Mouse (Mus musculus): ENCODE data around the gene Sema7a.

Sema7a gene

DNA sequence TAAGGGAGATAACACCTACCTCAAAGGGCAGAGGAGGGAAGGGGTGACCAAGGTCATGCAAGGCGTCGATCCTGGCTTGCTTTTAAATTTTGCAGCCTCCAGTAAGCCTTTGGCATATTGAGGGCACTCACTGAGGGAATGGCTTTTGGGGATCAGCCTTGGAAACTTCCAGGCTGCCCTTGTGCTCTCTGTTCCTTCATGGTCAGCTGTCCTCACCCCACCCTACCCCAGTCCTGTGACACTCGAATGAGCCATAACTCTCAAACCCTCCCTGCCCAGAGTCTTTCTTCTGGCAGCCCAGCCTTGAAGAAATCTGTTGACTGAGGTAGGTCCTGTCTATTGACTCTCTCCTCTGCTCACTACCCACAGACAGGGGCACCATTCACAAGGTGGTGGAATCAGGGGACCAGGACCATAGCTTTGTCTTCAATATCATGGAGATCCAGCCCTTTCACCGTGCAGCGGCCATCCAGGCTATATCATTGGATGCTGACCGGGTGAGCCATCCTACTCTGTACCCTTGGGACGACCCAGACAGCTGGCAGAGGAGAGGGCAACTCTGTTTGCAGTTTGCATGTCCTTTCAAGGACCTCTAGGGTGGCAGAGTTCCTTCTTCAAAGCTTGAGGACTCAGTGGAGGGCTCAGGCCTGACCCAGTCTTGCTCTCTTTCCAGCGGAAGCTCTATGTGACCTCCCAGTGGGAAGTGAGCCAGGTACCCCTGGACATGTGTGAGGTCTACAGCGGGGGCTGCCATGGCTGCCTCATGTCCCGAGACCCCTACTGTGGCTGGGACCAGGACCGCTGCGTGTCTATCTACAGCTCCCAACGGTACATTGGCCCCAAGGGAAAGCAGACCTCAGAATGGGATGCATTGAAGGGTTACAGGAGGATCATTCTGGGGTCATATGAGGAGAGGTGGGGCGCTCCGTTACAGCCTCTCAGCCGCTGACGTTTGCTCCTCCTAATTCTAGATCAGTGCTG lies 20.3 kb downstream of the Sema7a start:
- no peak for DNase-seq (ENCODE audit: low read depth, low spot score)

- no peak for DNase-seq (ENCODE audit: low read depth, low spot score)
Measured at GRCm38 (mm10) chr9:57961226-57961625, 21.3 kb downstream of the Sema7a start.

DNA sequence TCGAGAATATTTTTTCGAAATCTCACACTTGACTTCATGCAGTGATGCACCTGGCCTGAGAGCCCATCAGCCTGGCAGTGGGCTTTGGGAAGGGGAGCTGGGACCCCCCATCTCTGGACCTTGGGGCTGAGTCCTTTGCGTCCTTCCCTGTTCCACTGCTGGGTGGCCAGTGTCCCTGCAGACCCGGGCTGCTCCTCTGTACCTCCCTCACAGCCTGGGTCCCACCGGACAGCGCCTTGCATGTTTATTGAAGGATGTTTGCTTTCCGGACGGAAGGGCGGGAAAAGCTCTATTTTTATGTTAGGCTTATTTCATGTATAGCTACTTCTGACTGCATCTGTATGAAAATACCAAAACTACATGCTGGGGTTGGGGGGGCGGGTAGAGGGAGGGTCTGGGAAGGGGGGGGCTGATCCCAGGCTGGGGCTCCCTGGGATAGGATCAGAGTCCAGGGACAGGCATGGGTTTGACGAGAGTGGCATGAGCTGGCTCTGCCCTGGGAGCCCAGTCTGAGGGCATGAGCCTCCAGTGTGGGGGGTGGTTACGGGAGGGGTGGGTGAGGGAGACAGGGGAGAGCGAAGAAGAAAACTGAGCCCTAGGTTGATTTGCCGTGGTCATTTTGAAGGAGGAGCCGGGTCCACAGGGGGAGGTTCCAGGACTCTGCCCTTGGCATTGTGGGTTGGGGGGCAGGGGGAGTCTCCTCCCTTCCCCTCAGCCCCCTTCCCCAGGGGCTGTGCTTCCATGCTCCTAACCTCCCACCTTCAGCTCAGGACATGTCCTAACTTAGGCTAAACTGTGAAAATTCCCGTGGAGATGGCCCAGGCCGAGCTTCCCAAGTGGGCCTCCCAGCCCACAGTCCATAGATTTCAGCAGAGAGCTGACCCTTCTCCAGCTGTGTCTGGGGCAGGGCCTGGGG lies 22.2 kb downstream of the Sema7a start:
- no peak for DNase-seq (ENCODE audit: low read depth, low spot score)

GRCm38 (mm10) chr9:57963249-57963997 lies 23.5 kb downstream of the Sema7a start:
- no peak for DNase-seq (ENCODE audit: low read depth, low spot score)

- DNase-seq (ENCODE audit: low read depth, low spot score) = no peak
Measured at GRCm38 (mm10) chr9:57963998-57964395, 24.1 kb downstream of the Sema7a start.

- no peak for DNase-seq (ENCODE audit: low read depth, low spot score)
Measured at GRCm38 (mm10) chr9:57964528-57965250, 24.8 kb downstream of the Sema7a start.

DNA sequence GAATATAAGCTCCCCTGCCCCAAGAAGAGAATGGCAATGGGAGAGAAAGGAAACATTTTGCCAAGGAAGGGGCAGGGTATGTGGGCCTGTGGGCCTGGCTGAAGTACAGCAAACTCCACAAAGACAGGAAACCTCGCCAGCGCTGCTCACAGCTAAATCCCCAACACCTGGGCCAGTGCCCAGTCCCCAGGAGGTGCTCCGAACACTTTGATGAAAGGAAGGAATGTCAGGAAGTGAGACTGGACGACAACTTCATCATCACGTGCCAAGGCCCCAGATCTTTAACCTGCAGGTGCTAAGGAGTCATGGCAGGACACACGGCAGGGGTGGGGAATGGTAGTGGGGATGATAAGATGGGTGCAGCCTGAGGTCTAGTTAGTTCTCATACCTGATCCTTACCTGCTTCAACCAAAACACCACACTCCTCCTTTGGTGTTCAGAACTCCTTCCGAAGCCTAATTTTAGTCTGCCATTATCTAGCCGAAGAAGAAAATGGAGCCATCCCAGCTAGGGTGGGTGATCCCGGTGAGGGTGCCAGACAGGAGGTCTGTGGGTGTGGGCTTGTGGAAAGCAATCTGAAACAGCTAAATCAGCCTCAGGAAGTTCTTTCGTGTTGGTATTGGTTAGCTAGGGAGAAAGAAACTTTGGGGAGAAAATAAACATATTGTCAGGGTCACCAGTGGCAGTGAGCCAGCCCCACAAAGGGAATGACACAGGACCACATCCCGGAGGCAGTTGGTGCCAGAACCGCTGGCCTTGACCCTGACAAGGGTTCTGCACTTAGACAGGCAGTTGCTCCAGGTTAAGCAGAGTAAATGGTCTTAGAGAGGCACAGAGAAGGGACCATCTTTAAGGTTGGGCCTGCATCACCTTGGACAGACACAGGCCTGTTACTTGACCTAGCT lies 25.6 kb downstream of the Sema7a start:
- DNase-seq (ENCODE audit: low read depth, low spot score) = no peak

DNA sequence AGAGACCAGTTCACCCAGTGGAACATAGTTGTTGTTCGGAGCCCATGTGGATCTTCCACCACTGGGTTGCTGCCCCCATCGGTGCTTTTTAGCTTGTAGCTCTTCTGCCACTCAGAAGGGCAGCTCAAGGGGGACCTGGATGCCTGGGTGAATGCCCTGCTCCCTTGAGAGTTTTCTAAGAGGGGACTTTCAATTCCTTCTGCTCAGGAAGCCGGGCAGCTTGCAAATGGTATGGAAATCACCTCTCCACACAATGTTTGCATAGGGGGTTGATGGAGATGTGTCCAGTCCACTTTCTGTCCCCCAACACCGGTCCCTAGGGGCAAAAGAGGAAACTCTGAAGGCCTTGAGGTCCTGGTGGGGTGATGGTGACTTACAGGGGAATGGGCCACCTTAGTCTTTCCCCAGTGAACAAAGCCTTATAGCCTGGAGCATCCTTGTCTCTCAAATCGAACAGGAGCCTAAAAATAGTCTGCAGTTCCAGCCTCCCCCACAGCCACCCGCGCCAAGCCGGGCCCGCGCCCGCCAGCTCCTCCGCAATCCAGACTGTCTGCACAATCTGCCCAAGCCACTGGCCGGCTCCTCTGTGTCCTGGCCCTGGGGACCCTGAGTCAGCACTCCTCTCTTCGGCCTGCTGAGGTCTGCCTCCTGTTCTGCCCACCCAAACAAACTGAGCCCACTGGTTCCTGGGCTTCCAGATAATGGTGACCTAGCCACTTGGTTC lies 27.5 kb downstream of the Sema7a start:
- DNase-seq (ENCODE audit: low read depth, low spot score) = no peak

GRCm38 (mm10) chr9:57968166-57968771 lies 28.4 kb downstream of the Sema7a start:
- DNase-seq (ENCODE audit: low read depth, low spot score) = no peak

- no peak for DNase-seq (ENCODE audit: low read depth, low spot score)
Measured at GRCm38 (mm10) chr9:57968783-57969542, 29.1 kb downstream of the Sema7a start.

DNA sequence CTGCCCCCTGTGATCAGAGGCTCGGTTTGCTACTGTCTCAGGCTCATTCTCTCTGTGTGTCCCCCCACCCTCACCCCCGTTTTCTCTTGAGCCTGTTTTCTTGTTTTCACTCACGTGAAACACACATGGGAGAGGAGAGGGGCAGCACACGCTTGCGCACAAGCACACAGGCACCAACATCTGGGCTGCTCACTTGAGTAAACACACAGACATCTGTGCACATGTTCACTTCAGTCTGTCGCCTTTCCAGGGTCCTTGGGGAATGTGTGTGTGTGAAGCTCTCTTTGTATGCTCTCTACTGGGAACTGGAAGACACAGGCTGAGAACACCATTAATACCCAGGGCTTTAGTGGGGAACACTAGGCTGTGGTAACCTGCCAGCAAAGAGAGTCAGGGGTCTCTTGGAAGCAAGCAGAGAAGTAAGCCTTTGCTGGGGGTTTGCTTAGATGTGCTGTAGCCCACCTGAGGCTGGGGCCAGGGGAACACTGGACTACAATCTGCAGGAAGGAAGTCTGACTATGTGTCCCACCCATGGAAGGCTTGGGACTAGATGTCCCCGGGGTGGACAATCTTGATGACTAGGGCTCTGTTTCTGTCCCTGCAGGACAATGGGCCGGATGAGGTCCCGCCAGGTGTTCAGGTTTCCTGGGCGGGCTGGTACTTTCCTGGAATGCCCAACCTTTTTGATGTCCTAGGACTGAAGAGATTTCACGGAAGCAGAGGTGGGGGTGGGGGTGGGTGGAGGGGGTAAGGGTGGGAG lies 30.0 kb downstream of the Sema7a start:
- DNase-seq (ENCODE audit: low read depth, low spot score) = no peak

- no peak for DNase-seq (ENCODE audit: low read depth, low spot score)
Measured at GRCm38 (mm10) chr9:57971413-57971812, 31.5 kb downstream of the Sema7a start.

DNA sequence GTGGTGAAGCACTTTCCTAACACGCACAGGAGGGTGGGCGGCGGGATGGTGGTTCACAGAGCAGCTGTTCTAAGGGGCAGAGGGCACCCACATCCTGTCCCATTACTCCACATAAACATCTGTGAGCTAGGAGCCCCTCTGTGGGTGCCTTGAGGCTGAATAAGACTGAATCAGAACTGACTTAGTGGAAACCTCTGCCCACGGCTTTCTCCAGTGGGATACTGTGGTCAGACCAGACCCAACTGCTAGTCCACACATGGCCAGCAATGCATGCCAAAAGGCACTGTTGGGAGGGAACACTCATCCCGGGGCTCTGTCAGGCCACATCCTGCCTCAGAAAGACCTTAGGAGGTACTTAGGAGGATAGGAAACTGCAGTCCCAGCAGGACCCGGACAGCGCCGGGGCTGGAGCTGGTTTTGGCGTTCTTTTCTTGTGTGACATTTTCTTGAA lies 32.3 kb downstream of the Sema7a start:
- DNase-seq (ENCODE audit: low read depth, low spot score) = no peak

GRCm38 (mm10) chr9:57972776-57973439 lies 33.0 kb downstream of the Sema7a start:
- no peak for DNase-seq (ENCODE audit: low read depth, low spot score)

GRCm38 (mm10) chr9:57973440-57974066 lies 33.6 kb downstream of the Sema7a start:
- no peak for DNase-seq (ENCODE audit: low read depth, low spot score)

DNA sequence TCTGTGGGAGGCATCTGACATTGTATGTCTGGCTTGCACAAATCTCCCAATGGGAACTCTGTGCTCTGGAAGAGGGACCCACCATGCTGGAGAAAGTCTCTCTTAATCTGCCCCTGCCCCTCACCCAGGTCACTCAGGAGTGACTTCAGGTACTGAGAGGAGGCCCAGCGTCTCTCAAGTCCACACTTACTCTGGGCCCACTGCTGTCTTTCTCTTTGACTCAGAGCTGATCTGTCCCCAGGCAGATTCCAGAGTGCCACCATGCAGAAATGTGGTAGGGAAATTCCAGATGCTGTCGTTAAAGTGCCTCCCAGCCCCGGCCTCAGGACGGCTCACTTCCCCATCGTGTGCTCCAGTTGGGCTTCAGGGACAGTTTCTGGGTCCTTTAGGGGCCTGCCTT lies 34.3 kb downstream of the Sema7a start:
- no peak for DNase-seq (ENCODE audit: low read depth, low spot score)
